Comparison of ENCODE assay signal across 8 mouse cellular contexts in the genomic region with DNA sequence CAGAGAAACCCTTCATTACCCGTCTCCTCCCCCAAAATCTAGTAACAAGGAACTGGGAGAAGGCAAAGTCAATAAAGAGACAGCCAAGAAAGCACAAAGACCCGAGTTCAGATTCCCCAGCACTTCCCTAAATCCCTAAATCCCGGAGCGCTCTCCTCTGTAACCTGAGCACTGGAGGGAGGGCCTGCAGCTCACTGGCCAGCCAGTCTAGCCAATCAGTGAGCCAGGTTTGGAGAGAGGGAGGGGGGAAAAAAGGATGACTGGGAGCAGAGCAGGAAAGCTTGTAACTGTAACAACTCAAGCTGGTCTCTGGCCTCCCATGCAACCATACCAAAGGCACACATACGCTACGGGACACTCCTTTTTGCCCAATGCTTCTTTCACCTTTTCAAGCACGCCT. TPM values are rescaled to one million over a fixed set of nuclear protein-coding genes. Genes with fewer than 3 reads are reported as not detected.
DNase-seq lines count a peak whose midpoint lies in the region; ATAC-seq and TF ChIP-seq lines count a peak whose summit lies in the region.
"Had no signal": no experiment of that assay in that cellular context is flagged by ENCODE, and none has a peak within 500 bp of the region (broad histone marks: within the 10 kb centered on the region; RNA-seq: fewer than 3 reads in every experiment).

No protein-coding gene starts in this region.

- dilution Hi-C loops in CH12.LX (cut with MboI; ENCODE audit: extremely low pct_ligation_motif_present, extremely low pct_unique_long_range_greater_than_20kb, low sequenced_read_pairs), result no loop called here

- H3K9ac ChIP-seq in hindbrain, embryonic 15.5 days, result no peak overlapping the region
- no peak overlapping the region for H3K9ac ChIP-seq in hindbrain, embryonic 13.5 days
- H3K9ac ChIP-seq in CH12.LX (ENCODE audit: insufficient read depth, low read depth), result no peak overlapping the region
- H3K9ac ChIP-seq: stomach, embryonic 15.5 days had no signal

- H3K9me3 ChIP-seq in hindbrain, embryonic 15.5 days, result no peaks in the 10 kb centered on the region
- H3K9me3 ChIP-seq in hindbrain, embryonic 13.5 days, result no peaks in the 10 kb centered on the region
- H3K9me3 ChIP-seq in CH12.LX (replicated peaks; ENCODE audit: low read length), result no peaks in the 10 kb centered on the region
- H3K9me3 ChIP-seq: stomach, embryonic 15.5 days had no signal

- no peak overlapping the region for H3K4me3 ChIP-seq in hindbrain, embryonic 15.5 days
- no peak overlapping the region for H3K4me3 ChIP-seq in hindbrain, embryonic 13.5 days
- H3K4me3 ChIP-seq in CH12.LX (replicated peaks in 1 of 3; ENCODE audit: low read depth in 2 of 3, low read length in 2 of 3, poor library complexity in 1 of 3), result peak overlapping the region in 1 of 3 experiments; percentile 16
- H3K4me3 ChIP-seq: stomach, embryonic 15.5 days had no signal

- in situ Hi-C loops in CH12.LX (cut with MboI; ENCODE audit: low pct_ligation_motif_present, low pct_unique_long_range_greater_than_20kb, low sequenced_read_pairs), result loop anchor here (25.0 kb wide), 1 partner anchor 516 kb away; no protein-coding TSS in a partner anchor

- H3K79me2 ChIP-seq in CH12.LX (replicated peaks; ENCODE audit: control insufficient read depth, extremely low read depth, insufficient read depth, poor library complexity, severe bottlenecking), result peaks cover 40% of the 10 kb centered on the region

- no peak for ATAC-seq in hindbrain, embryonic 15.5 days (ENCODE audit: low FRiP score, low read depth)
- no peak for ATAC-seq in hindbrain, embryonic 13.5 days (ENCODE audit: low FRiP score)

- TF ChIP-seq EP300 in CH12.LX (IDR thresholded peaks at IDR 0.05; ENCODE audit: low read length), result no peak

- 61% methylated on average over 7 of the region's 7 CpGs for WGBS in hindbrain, embryonic 15.5 days
- WGBS in hindbrain, embryonic 13.5 days, result 66% methylated on average over 7 of the region's 7 CpGs

- 0 out of 2 replicates have a peak overlapping the region, but pooled peaks have one; percentile 11 for H3K4me2 ChIP-seq in hindbrain, embryonic 15.5 days
- H3K4me2 ChIP-seq in hindbrain, embryonic 13.5 days, result no peak overlapping the region
- H3K4me2 ChIP-seq in CH12.LX (ENCODE audit: insufficient read depth, low read depth, poor library complexity, severe bottlenecking), result peak overlapping the region; percentile 34; the same call in 1 of the 2 replicates
- H3K4me2 ChIP-seq: stomach, embryonic 15.5 days had no signal

- no peaks in the 10 kb centered on the region; the same call in 1 of the 2 replicates for H3K36me3 ChIP-seq in hindbrain, embryonic 15.5 days
- H3K36me3 ChIP-seq in hindbrain, embryonic 13.5 days, result peaks cover 6% of the 10 kb centered on the region; the same call in 1 of the 2 replicates
- H3K36me3 ChIP-seq in CH12.LX (replicated peaks in 1 of 2; ENCODE audit: control insufficient read depth in 1 of 2, insufficient read depth in 1 of 2, low read length in 1 of 2), result peaks cover 4 to 27% of the 10 kb centered on the region in 2 experiments
- H3K36me3 ChIP-seq: stomach, embryonic 15.5 days had no signal

- DNase-seq in CH12.LX (ENCODE audit: extremely low read depth) (peak; percentile 19), ZHBTc4 (ENCODE audit: low read depth, low spot score) (peak; percentile 85)
- DNase-seq in kidney, postnatal 4 days, result peak; percentile 34 to 37
- DNase-seq in right cerebral cortex, postnatal 14 days, result no peak
- DNase-seq in right cerebral cortex, adult 18-20 months, result no peak

- H3K4me1 ChIP-seq in hindbrain, embryonic 15.5 days (replicated peaks), result peaks cover 21% of the 10 kb centered on the region
- peaks cover 24% of the 10 kb centered on the region for H3K4me1 ChIP-seq in hindbrain, embryonic 13.5 days (replicated peaks)
- H3K4me1 ChIP-seq in CH12.LX (ENCODE audit: control insufficient read depth in 1 of 2, insufficient read depth in 2 of 2), result peaks cover 4 to 27% of the 10 kb centered on the region in 2 experiments

- TF ChIP-seq CTCF in CH12.LX (conservative IDR thresholded peaks at IDR 0.05 in 1 of 2, IDR thresholded peaks at IDR 0.05 in 1 of 2; ENCODE audit: low read depth in 2 of 2, low read length in 2 of 2), result no peak

- TF ChIP-seq RAD21 in CH12.LX (IDR thresholded peaks at IDR 0.05; ENCODE audit: low read depth, low read length), result no peak

- no peak overlapping the region for H3K27ac ChIP-seq in hindbrain, embryonic 15.5 days (replicated peaks)
- H3K27ac ChIP-seq in hindbrain, embryonic 13.5 days, result no peak overlapping the region
- no peak overlapping the region for H3K27ac ChIP-seq in CH12.LX (ENCODE audit: insufficient read depth, low read depth)
- H3K27ac ChIP-seq: stomach, embryonic 15.5 days had no signal

- H3K27me3 ChIP-seq in hindbrain, embryonic 15.5 days, result no peaks in the 10 kb centered on the region
- no peaks in the 10 kb centered on the region for H3K27me3 ChIP-seq in hindbrain, embryonic 13.5 days
- H3K27me3 ChIP-seq in CH12.LX (replicated peaks), result no peaks in the 10 kb centered on the region
- H3K27me3 ChIP-seq: stomach, embryonic 15.5 days had no signal

- TF ChIP-seq POLR2A in CH12.LX (IDR thresholded peaks at IDR 0.05; ENCODE audit: low read depth, low read length), result no peak

TF ChIP-seq in CH12.LX, 34 proteins besides CTCF, POLR2A, EP300 and RAD21:
- TF ChIP-seq ELF1 (IDR thresholded peaks at IDR 0.05; ENCODE audit: low read depth, low read length) (no peak), TCF12 (IDR thresholded peaks at IDR 0.05; ENCODE audit: low read depth, low read length) (no peak), SMC3 (IDR thresholded peaks at IDR 0.05; ENCODE audit: low read depth, low read length) (no peak), ZKSCAN1 (IDR thresholded peaks at IDR 0.05; ENCODE audit: borderline replicate concordance, low read depth, low read length) (no peak), ZMIZ1 (IDR thresholded peaks at IDR 0.05; ENCODE audit: low read depth, low read length) (no peak), PAX5 (IDR thresholded peaks at IDR 0.05; ENCODE audit: low read length) (no peak), TBP (conservative IDR thresholded peaks at IDR 0.05; ENCODE audit: low read depth, low read length) (no peak), NRF1 (IDR thresholded peaks at IDR 0.05; ENCODE audit: low read depth, low read length) (no peak), NELFE (IDR thresholded peaks at IDR 0.05; ENCODE audit: low read depth, low read length) (no peak), JUND (conservative IDR thresholded peaks at IDR 0.05; ENCODE audit: low read depth, low read length) (no peak), HCFC1 (IDR thresholded peaks at IDR 0.05; ENCODE audit: low read depth, low read length) (no peak), IRF4 (IDR thresholded peaks at IDR 0.05; ENCODE audit: low read depth, low read length) (no peak), CHD2 (IDR thresholded peaks at IDR 0.05; ENCODE audit: low read length) (no peak), JUN (IDR thresholded peaks at IDR 0.05; ENCODE audit: insufficient read depth, low read depth, low read length) (no peak), GABPA (IDR thresholded peaks at IDR 0.05; ENCODE audit: insufficient replicate concordance, low read depth, low read length) (no peak), UBTF (IDR thresholded peaks at IDR 0.05; ENCODE audit: low read depth, low read length) (no peak), BHLHE40 (IDR thresholded peaks at IDR 0.05; ENCODE audit: low read depth, low read length) (no peak), E2F4 (IDR thresholded peaks at IDR 0.05; ENCODE audit: insufficient replicate concordance, low read depth, low read length) (no peak), MAFK (IDR thresholded peaks at IDR 0.05; ENCODE audit: insufficient replicate concordance, low read length) (no peak), KAT2A (IDR thresholded peaks at IDR 0.05; ENCODE audit: insufficient replicate concordance, low read length) (no peak)
TF ChIP-seq in CH12.LX: peak in this region for 0.

RNA-seq across cellular contexts. Expression of a gene that starts 4.4 kb away (rescaled TPM):
- polyA plus RNA-seq in hindbrain, embryonic 15.5 days (2015; fragmentation: Nextera tagmentation; extraction: Ambion mirVana), result 24.5 and 25.7 TPM in 2 replicates
- polyA plus RNA-seq in hindbrain, embryonic 13.5 days (2015; fragmentation: Nextera tagmentation; extraction: Ambion mirVana), result 24.1 and 24.3 TPM in 2 replicates
- total RNA-seq in CH12.LX (2012; rRNA removed), result 11.8 and 12.7 TPM in 2 replicates
- 19.5 and 23.4 TPM in 2 replicates for total RNA-seq in CH12.LX (2014; rRNA removed)
- 15.9 and 18.0 TPM in 2 replicates for polyA plus RNA-seq in CH12.LX (2012; ENCODE audit: insufficient read length, low read depth)

Comparison
In these comparisons a context has a peak if more than half of its experiments do, and no peak if none do; other contexts are left out.
1. DNase-seq: peak in CH12.LX (single experiment), ZHBTc4 (single experiment) and kidney, postnatal 4 days (2 of 2); none in right cerebral cortex, postnatal 14 days (single experiment) and right cerebral cortex, adult 18-20 months (single experiment).